Mouse (Mus musculus) stomach, embryonic 14.5 days (tissue): ENCODE measurements at regions not wholly inside any gene's neighbourhood (a gene's known extent, or its start where the extent isn't known, plus 50 kb on each side); places are given as distances from the start of the nearest gene placed in this dataset.

Source experiments
- ATAC-seq: fragments of 200-750 bp; cut with Nextera tagmentation; 2 replicates; pipeline ENCODE4 v1.8.0; 2017; ENCODE audit warnings: low read depth, moderate TSS enrichment; ENCODE audit not compliant: insufficient number of reproducible peaks, insufficient read depth, low FRiP score
- H3K27ac ChIP-seq: fragments of 300-500 bp; sonication (generic); 2 replicates; pipeline ENCODE4 v1.5.1; 2014; ENCODE audit warnings: mild to moderate bottlenecking, low read length, moderate library complexity, mixed read lengths
- H3K27me3 ChIP-seq: fragments of 300-500 bp; sonication (generic); 2 replicates; pipeline ENCODE4 v1.6.1; 2014; ENCODE audit warnings: low read length, control low read depth, mixed read lengths; ENCODE audit not compliant: control insufficient read depth, insufficient read depth
- H3K36me3 ChIP-seq: fragments of 300-500 bp; sonication (generic); 2 replicates; pipeline ENCODE4 v1.6.1; 2014; ENCODE audit warnings: mild to moderate bottlenecking, control low read depth, low read length, moderate library complexity, mixed read lengths; ENCODE audit not compliant: control insufficient read depth, insufficient read depth
- H3K4me1 ChIP-seq: fragments of 300-500 bp; sonication (generic); 2 replicates; pipeline ENCODE4 v1.6.1; 2014; ENCODE audit warnings: low read length, control low read depth, mixed read lengths; ENCODE audit not compliant: control insufficient read depth, insufficient read depth
- H3K4me2 ChIP-seq: fragments of 300-500 bp; sonication (generic); replicated peaks from 2 replicates; pipeline ENCODE4 v1.6.1; 2014; ENCODE audit warnings: low read depth, low read length, control low read depth
- H3K4me3 ChIP-seq: fragments of 300-500 bp; sonication (generic); 2 replicates; pipeline ENCODE4 v1.5.1; 2014; ENCODE audit warnings: low read depth, low read length, control low read depth
- H3K9ac ChIP-seq: fragments of 300-500 bp; sonication (generic); replicated peaks from 2 replicates; pipeline ENCODE4 v1.6.1; 2014; ENCODE audit warnings: low read depth, mild to moderate bottlenecking, control low read depth, low read length, moderate library complexity, mixed read lengths
- H3K9me3 ChIP-seq: fragments of 300-500 bp; sonication (generic); 2 replicates; pipeline ENCODE4 v1.6.1; 2016; ENCODE audit warnings: low read depth, low read length, control low read depth; ENCODE audit not compliant: control insufficient read depth
- WGBS: fragments of 180-500 bp; shearing (Covaris S2); extraction: QIAGEN DNeasy Blood & Tissue Kit; methylation state at CpG from one replicate; pipeline ENCODE4 v1.1.7; 2014; 5-methylcytosine and 5-hydroxymethylcytosine counted together

- H3K27ac ChIP-seq: no peak overlapping the region
Measured at GRCm38 (mm10) chr16:24206461-24206861, 186.8 kb upstream of the Lpp start.

GRCm38 (mm10) chr16:24205594-24205993, 187.7 kb upstream of the Lpp start:
- no peaks in the 10 kb centered on the region for H3K36me3 ChIP-seq
- H3K4me1 ChIP-seq: no peaks in the 10 kb centered on the region
- no peak overlapping the region for H3K9ac ChIP-seq
- no peaks in the 10 kb centered on the region for H3K9me3 ChIP-seq
- no peak for ATAC-seq
- no peak overlapping the region for H3K27ac ChIP-seq
- WGBS: 83% methylated on average over 5 of the region's 5 CpGs
- no peak overlapping the region for H3K4me3 ChIP-seq
- no peaks in the 10 kb centered on the region for H3K27me3 ChIP-seq
- no peak overlapping the region for H3K4me2 ChIP-seq

More at GRCm38 (mm10) chr16:24206461-24206861, 186.8 kb upstream of the Lpp start:
- Histone ChIP-seq H3K4me1 (no peaks in the 10 kb centered on the region), H3K36me3 (no peaks in the 10 kb centered on the region), H3K4me3 (no peak overlapping the region), H3K9me3 (no peaks in the 10 kb centered on the region), H3K4me2 (no peak overlapping the region), H3K27me3 (no peaks in the 10 kb centered on the region), H3K9ac (no peak overlapping the region)
- WGBS: 58% methylated on average over 4 of the region's 4 CpGs
- ATAC-seq: no peak

- Histone ChIP-seq H3K27ac (no peak overlapping the region), H3K9me3 (no peaks in the 10 kb centered on the region), H3K36me3 (no peaks in the 10 kb centered on the region), H3K27me3 (no peaks in the 10 kb centered on the region), H3K9ac (no peak overlapping the region), H3K4me1 (no peaks in the 10 kb centered on the region), H3K4me3 (no peak overlapping the region), H3K4me2 (no peak overlapping the region)
- ATAC-seq: no peak
- 82% methylated on average over 4 of the region's 4 CpGs for WGBS
Measured at GRCm38 (mm10) chr16:24204064-24204730, 189.1 kb upstream of the Lpp start.

GRCm38 (mm10) chr16:24202653-24203052, 190.7 kb upstream of the Lpp start:
- Histone ChIP-seq H3K4me3 (no peak overlapping the region), H3K4me1 (no peaks in the 10 kb centered on the region), H3K36me3 (no peaks in the 10 kb centered on the region), H3K9me3 (no peaks in the 10 kb centered on the region), H3K9ac (no peak overlapping the region), H3K27me3 (no peaks in the 10 kb centered on the region), H3K4me2 (no peak overlapping the region), H3K27ac (no peak overlapping the region)
- ATAC-seq: no peak
- WGBS: 85% methylated on average over 5 of the region's 5 CpGs

GRCm38 (mm10) chr16:24201455-24201854, 191.9 kb upstream of the Lpp start:
- Histone ChIP-seq H3K9me3 (no peaks in the 10 kb centered on the region), H3K4me1 (no peaks in the 10 kb centered on the region), H3K4me3 (no peak overlapping the region), H3K4me2 (no peak overlapping the region), H3K27ac (no peak overlapping the region), H3K9ac (no peak overlapping the region), H3K27me3 (no peaks in the 10 kb centered on the region), H3K36me3 (no peaks in the 10 kb centered on the region)
- WGBS: 87% methylated on average over 7 of the region's 7 CpGs
- no peak for ATAC-seq

GRCm38 (mm10) chr16:24200200-24200599, 193.1 kb upstream of the Lpp start:
- H3K4me1 ChIP-seq: no peaks in the 10 kb centered on the region
- H3K27me3 ChIP-seq: no peaks in the 10 kb centered on the region
- WGBS: 84% methylated on average over 5 of the region's 5 CpGs
- H3K4me2 ChIP-seq: no peak overlapping the region
- H3K9ac ChIP-seq: no peak overlapping the region
- H3K36me3 ChIP-seq: no peaks in the 10 kb centered on the region
- no peak overlapping the region for H3K4me3 ChIP-seq
- no peaks in the 10 kb centered on the region for H3K9me3 ChIP-seq
- no peak for ATAC-seq
- H3K27ac ChIP-seq: no peak overlapping the region

- WGBS: 77% methylated on average over 18 of the region's 18 CpGs
- Histone ChIP-seq H3K9ac (no peak overlapping the region), H3K9me3 (no peaks in the 10 kb centered on the region), H3K4me1 (no peaks in the 10 kb centered on the region), H3K27ac (no peak overlapping the region), H3K4me2 (no peak overlapping the region), H3K36me3 (no peaks in the 10 kb centered on the region), H3K27me3 (no peaks in the 10 kb centered on the region), H3K4me3 (no peak overlapping the region)
- no peak for ATAC-seq
Measured at GRCm38 (mm10) chr16:24199408-24200167, 193.7 kb upstream of the Lpp start.

GRCm38 (mm10) chr16:24198291-24198690, 195.0 kb upstream of the Lpp start:
- H3K4me1 ChIP-seq: no peaks in the 10 kb centered on the region
- no peak overlapping the region for H3K4me2 ChIP-seq
- no peaks in the 10 kb centered on the region for H3K36me3 ChIP-seq
- no peaks in the 10 kb centered on the region for H3K27me3 ChIP-seq
- ATAC-seq: no peak
- no peaks in the 10 kb centered on the region for H3K9me3 ChIP-seq
- H3K9ac ChIP-seq: no peak overlapping the region
- H3K27ac ChIP-seq: no peak overlapping the region
- no peak overlapping the region for H3K4me3 ChIP-seq
